Mouse (Mus musculus) neural tube, embryonic 14.5 days (tissue): ENCODE data around the gene Baiap2. TPM values are rescaled to one million over a fixed set of nuclear protein-coding genes. Genes with fewer than 3 reads are reported as not detected.
A peak's percentile ranks its signal among the peaks of the same experiment; 100 is the strongest.

ENCODE experiments used
- ATAC-seq: fragments of 200-750 bp; cut with Nextera tagmentation; 2 replicates; pipeline ENCODE4 v1.8.0; 2017; ENCODE audit warnings: low read depth, mild to moderate bottlenecking, moderate TSS enrichment, moderate library complexity
- H3K27ac ChIP-seq: fragments of 300-500 bp; sonication (generic); 2 replicates; pipeline ENCODE4 v1.5.1; 2014; ENCODE audit warnings: low read depth, mild to moderate bottlenecking, control low read depth, low read length, moderate library complexity, mixed read lengths
- H3K27me3 ChIP-seq: fragments of 300-500 bp; sonication (generic); 2 replicates; pipeline ENCODE4 v1.6.1; 2014; ENCODE audit warnings: low read length; ENCODE audit not compliant: control insufficient read depth, insufficient read depth
- H3K36me3 ChIP-seq: fragments of 300-500 bp; sonication (generic); 2 replicates; pipeline ENCODE4 v1.6.1; 2014; ENCODE audit warnings: low read length, mixed read lengths; ENCODE audit not compliant: control insufficient read depth, insufficient read depth
- H3K4me1 ChIP-seq: fragments of 300-500 bp; sonication (generic); 2 replicates; pipeline ENCODE4 v1.6.1; 2014; ENCODE audit warnings: low read length; ENCODE audit not compliant: control insufficient read depth, insufficient read depth
- H3K4me2 ChIP-seq: fragments of 300-500 bp; sonication (generic); 2 replicates; pipeline ENCODE4 v1.6.1; 2014; ENCODE audit warnings: mild to moderate bottlenecking, low read depth, low read length, control low read depth
- H3K4me3 ChIP-seq: fragments of 300-500 bp; sonication (generic); 2 replicates; pipeline ENCODE4 v1.5.1; 2014; ENCODE audit warnings: low read depth, low read length, control low read depth, mixed read lengths
- H3K9ac ChIP-seq: fragments of 300-500 bp; sonication (generic); replicated peaks from 2 replicates; pipeline ENCODE4 v1.6.1; 2014; ENCODE audit warnings: low read depth, mild to moderate bottlenecking, control low read depth, low read length, mixed read lengths
- H3K9me3 ChIP-seq: fragments of 300-500 bp; sonication (generic); 2 replicates; pipeline ENCODE4 v1.6.1; 2016; ENCODE audit warnings: low read length; ENCODE audit not compliant: control insufficient read depth
- WGBS: fragments of 180-500 bp; shearing (Covaris S2); extraction: QIAGEN DNeasy Blood & Tissue Kit; methylation state at CpG from one replicate; pipeline ENCODE4 v1.1.7; 2014; 5-methylcytosine and 5-hydroxymethylcytosine counted together
- polyA plus RNA-seq: library from polyadenylated mRNA; unstranded; fragments of >200 nt; fragmentation: Nextera tagmentation; extraction: Ambion mirVana; gene quantifications from 2 replicates; pipeline ENCODE4 v1.2.1, GENCODE M21; 2014

The Baiap2 gene
- polyA plus RNA-seq, 1 experiment from 2014 or later = 13.7 TPM

DNA sequence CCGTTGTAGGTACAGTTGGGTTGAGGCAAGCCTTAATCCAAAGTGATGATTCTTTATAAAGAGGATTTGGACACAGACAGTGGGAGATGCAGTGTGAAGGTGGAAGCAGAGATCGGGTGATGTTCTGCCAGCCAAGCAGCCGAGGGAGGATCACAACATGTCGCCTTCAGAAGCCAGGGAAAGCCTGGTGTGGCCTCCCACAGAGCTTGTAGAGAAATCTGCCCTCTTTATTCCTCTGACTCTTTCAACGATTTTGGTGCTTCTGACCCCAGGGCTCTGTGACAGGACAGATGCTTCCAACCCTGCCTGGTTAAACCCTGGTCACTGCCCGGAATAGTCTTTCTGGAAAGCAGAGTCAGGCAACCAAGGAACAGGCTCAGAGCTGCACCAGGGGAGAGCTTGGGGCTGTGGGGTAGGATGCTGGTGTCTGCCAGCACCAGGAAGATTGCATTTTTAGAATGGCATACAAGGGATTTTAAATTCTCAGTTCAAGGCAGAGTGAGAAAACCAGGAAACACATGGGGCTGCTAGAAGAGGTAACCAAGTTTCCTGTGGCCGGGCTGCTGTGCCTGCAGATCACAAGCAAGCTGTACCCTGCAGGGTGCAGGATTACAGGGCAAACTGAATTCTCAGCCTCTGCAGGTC lies 35.4 kb upstream of the Baiap2 start:
- no peak overlapping the region for H3K27ac ChIP-seq
- no peaks in the 10 kb centered on the region for H3K27me3 ChIP-seq
- no peak for ATAC-seq
- H3K4me3 ChIP-seq = no peak overlapping the region
- 55% methylated on average over 7 of the region's 7 CpGs for WGBS
- H3K4me2 ChIP-seq = no peak overlapping the region
- no peaks in the 10 kb centered on the region for H3K36me3 ChIP-seq
- H3K9me3 ChIP-seq = no peaks in the 10 kb centered on the region
- H3K4me1 ChIP-seq = no peaks in the 10 kb centered on the region
- H3K9ac ChIP-seq = no peak overlapping the region

DNA sequence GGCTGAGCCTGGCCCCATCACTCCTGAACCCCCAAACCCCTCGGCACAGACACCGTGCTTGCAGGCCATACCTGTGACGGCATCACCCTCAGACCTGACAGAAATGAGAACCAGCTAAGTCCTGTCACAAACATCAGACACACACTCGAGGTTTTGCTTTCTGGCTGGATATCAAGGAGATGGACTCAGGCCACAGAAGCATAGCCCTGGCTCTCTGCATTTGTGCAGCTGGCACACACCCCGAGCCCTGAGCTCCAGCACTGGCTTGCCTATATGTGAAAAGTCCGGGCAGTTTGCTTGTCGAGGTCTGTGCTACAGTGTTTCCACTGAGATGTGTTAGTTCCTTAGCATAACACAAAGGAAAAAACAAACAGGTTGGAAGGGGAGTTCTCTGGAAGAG lies 34.9 kb upstream of the Baiap2 start:
- Histone ChIP-seq H3K27me3 (no peaks in the 10 kb centered on the region), H3K4me3 (no peak overlapping the region), H3K9ac (no peak overlapping the region), H3K36me3 (no peaks in the 10 kb centered on the region), H3K4me2 (no peak overlapping the region), H3K9me3 (no peaks in the 10 kb centered on the region), H3K27ac (no peak overlapping the region), H3K4me1 (peaks cover 2% of the 10 kb centered on the region; the same call in 1 of the 2 replicates)
- WGBS = 52% methylated on average over 7 of the region's 7 CpGs
- no peak for ATAC-seq

DNA sequence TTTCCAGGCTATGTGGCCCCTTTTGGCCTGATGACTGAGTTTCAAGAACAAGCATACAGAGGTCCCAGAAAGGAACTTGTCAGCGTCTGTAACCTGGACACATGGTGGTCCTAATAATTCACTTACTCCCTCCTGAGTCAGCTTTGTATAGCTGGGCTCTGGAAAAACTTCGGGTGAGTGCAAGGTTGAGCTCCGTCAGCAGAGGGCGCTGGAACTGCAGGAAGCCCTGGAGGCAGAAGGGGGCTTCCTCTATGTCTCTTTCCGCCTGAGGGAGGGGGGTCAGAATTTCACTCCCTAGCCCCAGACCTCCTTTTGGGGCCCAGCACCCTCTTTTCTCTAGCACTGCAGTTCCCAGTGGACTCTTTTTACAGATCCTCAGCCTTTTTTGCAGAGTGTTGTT lies 33.1 kb upstream of the Baiap2 start:
- H3K9ac ChIP-seq = no peak overlapping the region
- peaks cover 6% of the 10 kb centered on the region for H3K4me1 ChIP-seq
- no peaks in the 10 kb centered on the region for H3K9me3 ChIP-seq
- H3K4me3 ChIP-seq = no peak overlapping the region
- ATAC-seq = no peak
- 0% methylated on average over 5 of the region's 5 CpGs for WGBS
- no peaks in the 10 kb centered on the region for H3K36me3 ChIP-seq
- H3K27me3 ChIP-seq = no peaks in the 10 kb centered on the region
- H3K27ac ChIP-seq = no peak overlapping the region
- no peak overlapping the region for H3K4me2 ChIP-seq

DNA sequence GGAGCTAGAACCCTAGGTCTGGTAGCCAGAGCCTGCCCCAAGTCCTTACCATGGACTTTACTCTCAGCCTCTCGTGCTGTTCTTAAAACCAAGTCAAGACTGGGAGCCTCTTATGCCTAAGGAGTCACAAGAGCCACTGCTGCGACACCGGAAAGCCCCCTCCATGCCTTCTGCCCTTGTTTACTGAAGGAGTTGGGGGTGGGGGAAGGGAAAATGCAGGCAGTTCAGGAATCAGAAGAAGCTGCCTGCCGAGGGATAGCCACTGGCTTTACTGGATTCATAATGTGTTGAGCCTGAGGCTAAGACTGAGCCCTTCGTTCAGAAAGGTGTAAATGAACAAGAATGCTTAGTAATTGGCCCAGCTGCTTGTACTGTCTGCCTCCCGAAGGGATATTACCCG lies 29.7 kb upstream of the Baiap2 start:
- no peak; the same call in 1 of the 2 replicates for ATAC-seq
- no peaks in the 10 kb centered on the region for H3K27me3 ChIP-seq
- H3K4me1 ChIP-seq = peaks cover 13% of the 10 kb centered on the region

DNA sequence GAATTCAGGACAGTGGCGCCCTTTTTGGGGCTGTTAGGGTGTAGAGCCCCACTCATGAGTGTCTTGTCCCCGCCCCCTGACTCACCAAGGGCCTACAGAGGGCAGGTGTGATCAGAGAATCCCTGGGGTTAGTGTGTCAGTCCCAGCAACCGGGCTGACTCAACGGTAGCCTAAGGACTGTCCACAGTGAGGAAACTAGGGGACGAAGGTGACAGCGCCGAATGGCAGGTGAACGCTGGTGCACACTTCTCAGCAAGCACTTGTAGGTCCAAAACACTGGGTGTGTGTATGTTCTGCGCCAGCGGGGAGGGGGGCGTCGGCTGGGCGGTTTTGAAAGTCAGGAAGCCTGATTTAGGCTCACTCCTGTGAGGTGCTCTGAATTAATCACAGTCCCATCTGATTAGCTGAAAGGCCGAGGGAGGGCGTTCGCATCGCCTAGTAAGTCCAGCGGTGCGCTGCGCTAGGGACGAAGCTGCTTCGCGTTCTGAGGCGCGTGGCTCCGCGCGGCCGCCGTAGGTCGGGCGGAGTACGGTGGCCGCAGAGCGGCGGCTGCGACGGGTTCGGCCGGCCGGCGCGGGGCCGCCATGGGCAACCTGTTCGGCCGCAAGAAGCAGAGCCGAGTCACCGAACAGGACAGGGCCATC lies 29.1 kb upstream of the Baiap2 start, which contains the start of gene Chmp6:
Gene Chmp6 (plus strand): TSS at position 151 of the 644 bp plus-strand sequence.
- WGBS = 1% methylated on average over 44 of the region's 48 CpGs
- H3K27me3 ChIP-seq = no peaks in the 10 kb centered on the region

More for the DNA sequence above, 29.7 kb upstream of the Baiap2 start:
- Histone ChIP-seq H3K9ac (peak overlapping the region; percentile 92; the same call in 1 of the 2 replicates), H3K27ac (peak overlapping the region; percentile 65; the same call in 1 of the 2 replicates), H3K4me3 (peak overlapping the region; percentile 91), H3K9me3 (no peaks in the 10 kb centered on the region), H3K36me3 (peaks cover 13% of the 10 kb centered on the region), H3K4me2 (peak overlapping the region; percentile 78)
- 9% methylated on average over 7 of the region's 7 CpGs for WGBS

DNA sequence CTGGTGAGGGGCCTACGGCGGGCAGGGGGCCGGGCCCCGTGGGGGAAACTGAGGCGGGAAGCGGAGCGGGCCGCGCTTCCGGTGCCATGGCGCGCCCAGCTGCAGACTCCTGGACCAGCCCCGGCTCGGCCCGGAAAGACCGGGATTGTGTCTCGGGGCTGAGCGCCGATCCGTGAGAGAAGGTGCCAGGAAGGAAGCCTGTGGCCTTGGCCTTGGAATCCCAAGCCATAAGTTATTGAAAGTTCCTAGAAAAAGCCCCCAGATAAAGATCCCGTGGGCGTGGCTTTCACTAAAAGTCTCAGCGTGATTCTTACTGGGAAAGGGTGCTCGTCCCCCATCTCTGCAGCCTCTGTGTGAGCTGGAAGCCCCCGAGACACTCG lies 28.6 kb upstream of the Baiap2 start:
- Histone ChIP-seq H3K27me3 (no peaks in the 10 kb centered on the region), H3K36me3 (peaks cover 23% of the 10 kb centered on the region), H3K4me3 (peak overlapping the region; percentile 91), H3K9ac (peak overlapping the region; percentile 92), H3K4me2 (peak overlapping the region; percentile 78), H3K27ac (peak overlapping the region; percentile 65; the same call in 1 of the 2 replicates), H3K9me3 (no peaks in the 10 kb centered on the region), H3K4me1 (peaks cover 13% of the 10 kb centered on the region)
- 0% methylated on average over 25 of the region's 26 CpGs for WGBS
- ATAC-seq = no peak; the same call in 1 of the 2 replicates

More for the DNA sequence above, 29.1 kb upstream of the Baiap2 start, which contains the start of gene Chmp6:
- peak; percentile 74 for ATAC-seq
- H3K4me2 ChIP-seq = peak within 1 kb of the TSS; percentile 78
- peak within 1 kb of the TSS; percentile 65; the same call in 1 of the 2 replicates for H3K27ac ChIP-seq
- peak within 1 kb of the TSS; percentile 91 for H3K4me3 ChIP-seq
- H3K4me1 ChIP-seq = peaks cover 13% of the 10 kb centered on the region
- H3K9me3 ChIP-seq = no peaks in the 10 kb centered on the region
- H3K9ac ChIP-seq = peak within 1 kb of the TSS; percentile 92
- H3K36me3 ChIP-seq = peaks cover 18% of the 10 kb centered on the region

DNA sequence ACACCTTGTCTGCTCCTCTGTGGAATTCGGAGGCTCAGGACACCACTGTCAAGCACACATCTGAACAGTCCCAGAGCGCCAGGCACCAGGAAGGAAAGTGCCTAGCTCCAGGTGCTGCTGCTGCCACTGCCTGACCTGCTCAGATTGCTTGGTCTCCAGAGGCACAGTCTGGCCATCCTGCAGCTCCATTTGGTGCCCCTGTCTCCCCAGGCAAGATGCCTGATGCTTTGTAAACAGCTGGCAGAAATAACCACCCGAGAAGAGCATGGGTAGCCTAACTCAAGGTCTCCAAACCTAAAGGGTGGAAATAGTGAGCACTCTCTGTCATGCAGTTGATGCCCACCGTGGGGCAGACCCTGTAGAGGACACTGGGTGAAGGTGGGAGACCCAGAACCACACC lies 28.2 kb upstream of the Baiap2 start:
- no peak for ATAC-seq
- 34% methylated on average over 4 of the region's 4 CpGs for WGBS
- Histone ChIP-seq H3K36me3 (peaks cover 27% of the 10 kb centered on the region), H3K27ac (no peak overlapping the region), H3K4me2 (peak overlapping the region; percentile 78), H3K4me3 (peak overlapping the region; percentile 91), H3K9ac (peak overlapping the region; percentile 92), H3K27me3 (no peaks in the 10 kb centered on the region), H3K9me3 (no peaks in the 10 kb centered on the region), H3K4me1 (peaks cover 13% of the 10 kb centered on the region)

DNA sequence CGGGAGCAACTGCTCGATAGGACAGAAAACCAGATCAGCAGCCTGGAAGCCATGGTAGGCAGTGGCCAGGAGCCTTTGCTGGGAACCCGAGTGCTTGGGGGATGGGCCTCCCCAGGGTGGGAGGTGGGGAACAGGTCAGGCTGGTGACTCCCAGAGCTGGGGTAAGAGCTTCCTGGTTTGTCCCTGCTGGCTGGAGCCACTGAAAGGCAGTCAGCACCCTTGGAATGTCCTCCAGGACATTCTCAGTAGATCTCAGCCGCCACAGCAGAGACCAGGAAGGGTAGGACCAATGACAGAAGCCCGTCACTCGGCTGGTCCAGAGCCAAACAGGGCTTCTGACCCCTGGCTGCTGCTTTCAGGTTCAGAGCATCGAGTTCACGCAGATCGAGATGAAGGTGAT lies 26.9 kb upstream of the Baiap2 start:
- WGBS = 93% methylated on average over 9 of the region's 9 CpGs
- H3K9ac ChIP-seq = no peak overlapping the region
- H3K4me1 ChIP-seq = peaks cover 13% of the 10 kb centered on the region
- H3K9me3 ChIP-seq = no peaks in the 10 kb centered on the region
- no peak overlapping the region for H3K4me2 ChIP-seq
- no peak overlapping the region for H3K4me3 ChIP-seq
- no peak for ATAC-seq
- H3K27me3 ChIP-seq = no peaks in the 10 kb centered on the region
- H3K36me3 ChIP-seq = peaks cover 27% of the 10 kb centered on the region
- no peak overlapping the region for H3K27ac ChIP-seq

DNA sequence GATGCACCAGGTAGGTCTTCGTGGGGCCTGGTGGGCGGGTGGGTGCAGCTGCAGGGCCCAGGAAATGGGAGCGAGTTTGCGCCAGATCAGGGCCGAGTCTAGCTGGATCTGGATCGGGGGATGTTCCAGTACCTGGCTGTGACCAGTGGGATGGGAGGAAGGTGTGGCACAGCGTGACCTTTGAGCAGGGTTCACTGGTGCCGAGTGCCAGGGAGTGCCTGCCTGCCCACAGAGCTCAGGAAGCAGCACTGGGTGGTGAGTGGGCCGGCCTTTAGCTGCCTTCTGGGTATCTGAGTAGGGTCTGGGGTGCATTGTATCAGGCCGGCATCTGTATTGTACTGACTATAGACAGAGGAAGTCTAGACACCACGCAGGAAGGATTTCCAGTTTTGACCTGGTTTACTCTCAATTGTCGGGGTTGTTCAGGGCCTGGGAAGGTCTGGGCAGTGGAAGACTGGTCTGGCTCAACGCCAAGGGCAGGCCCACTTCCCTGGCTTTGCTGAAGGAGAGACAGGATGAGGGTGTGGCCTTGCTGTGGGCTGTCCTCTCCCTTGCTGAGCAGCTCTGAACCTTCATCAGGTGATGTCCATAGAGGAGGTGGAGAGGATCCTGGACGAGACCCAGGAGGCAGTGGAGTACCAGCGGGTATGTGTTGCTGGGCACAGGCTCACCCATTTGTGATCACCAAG lies 26.3 kb upstream of the Baiap2 start:
- ATAC-seq = no peak
- Histone ChIP-seq H3K27me3 (no peaks in the 10 kb centered on the region), H3K36me3 (peaks cover 27% of the 10 kb centered on the region), H3K4me3 (no peak overlapping the region), H3K9me3 (no peaks in the 10 kb centered on the region), H3K9ac (no peak overlapping the region), H3K4me1 (peaks cover 13% of the 10 kb centered on the region), H3K4me2 (no peak overlapping the region), H3K27ac (no peak overlapping the region)
- WGBS = 85% methylated on average over 15 of the region's 15 CpGs
